Mouse (Mus musculus): ENCODE measurements around the gene Sf3b1. TPM values are rescaled to one million over a fixed set of nuclear protein-coding genes. Genes with fewer than 3 reads are reported as not detected.
A peak's percentile ranks its signal among the peaks of the same experiment; 100 is the strongest.

Gene Sf3b1
- polyA plus RNA-seq, 1 experiment: 161 TPM

DNA sequence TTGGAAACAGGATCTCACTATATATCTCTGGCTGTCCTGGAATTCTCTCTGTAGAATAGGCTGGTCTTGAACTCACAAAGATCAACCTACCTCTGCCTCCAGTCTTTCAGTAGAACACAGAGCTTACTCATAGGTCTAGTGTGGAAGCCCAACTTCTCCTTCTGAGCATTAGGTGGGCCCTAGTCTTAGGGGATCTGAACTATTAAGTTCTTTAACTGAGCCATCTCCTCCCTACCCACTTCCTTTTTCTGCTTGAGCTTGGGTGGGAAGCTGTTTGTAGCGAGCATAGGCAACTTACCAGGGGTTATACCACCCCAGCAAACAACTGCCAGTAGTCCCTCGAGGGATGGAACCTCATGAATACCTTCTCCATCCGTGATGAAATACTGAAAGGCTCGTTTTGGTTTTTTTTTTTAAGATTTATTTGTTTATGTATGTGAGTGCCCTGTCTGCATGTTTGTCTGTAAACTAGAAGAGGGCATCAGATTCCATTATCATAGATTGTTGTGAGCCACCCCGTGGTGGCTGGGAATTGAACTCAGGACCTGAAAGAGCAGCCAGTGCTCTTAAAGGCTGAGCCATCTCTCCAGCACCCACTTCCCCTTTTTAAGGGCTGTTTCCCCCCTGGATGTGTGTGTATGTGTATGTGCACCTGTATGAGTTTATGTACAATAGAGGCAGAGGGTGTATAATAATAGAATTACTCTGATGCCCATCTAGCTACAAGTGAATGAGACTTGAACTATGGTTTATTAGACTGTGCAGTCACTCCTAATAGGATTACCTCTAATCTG, 28.2 kb upstream of the Sf3b1 start:
- WGBS: 86% methylated on average over 5 of the region's 5 CpGs
- peaks cover 4% of the 10 kb centered on the region; the same call in 1 of the 2 replicates for H3K4me1 ChIP-seq (ENCODE audit: control insufficient read depth, insufficient read depth, low read length)
- no peak overlapping the region for H3K27ac ChIP-seq (ENCODE audit: insufficient read depth, low read length)
- TF ChIP-seq POLR2A (IDR thresholded peaks at IDR 0.05; ENCODE audit: borderline replicate concordance, insufficient read depth, low read length): no peak
- no peak overlapping the region for H3K4me3 ChIP-seq (replicated peaks; ENCODE audit: insufficient read depth, low read depth, low read length)
- no peak for DNase-seq
- H3K27me3 ChIP-seq (ENCODE audit: control insufficient read depth, insufficient read depth, low read length): no peaks in the 10 kb centered on the region; the same call in 1 of the 2 replicates

- Histone ChIP-seq H3K27ac (ENCODE audit: insufficient read depth, low read length) (no peak overlapping the region), H3K4me3 (replicated peaks; ENCODE audit: insufficient read depth, low read depth, low read length) (peak overlapping the region; percentile 34), H3K27me3 (ENCODE audit: control insufficient read depth, insufficient read depth, low read length) (no peaks in the 10 kb centered on the region; the same call in 1 of the 2 replicates), H3K4me1 (ENCODE audit: control insufficient read depth, insufficient read depth, low read length) (peaks cover 4% of the 10 kb centered on the region; the same call in 1 of the 2 replicates)
- peak in 1 of 2 experiments; percentile 13 for DNase-seq
- TF ChIP-seq POLR2A (IDR thresholded peaks at IDR 0.05; ENCODE audit: borderline replicate concordance, insufficient read depth, low read length): no peak
- 71% methylated on average over 4 of the region's 4 CpGs for WGBS
Measured at GRCm38 (mm10) chr1:55053596-55053995, 26.3 kb upstream of the Sf3b1 start.

- H3K4me1 ChIP-seq (ENCODE audit: control insufficient read depth, insufficient read depth, low read length): peaks cover 4% of the 10 kb centered on the region; the same call in 1 of the 2 replicates
- no peak for TF ChIP-seq POLR2A (IDR thresholded peaks at IDR 0.05; ENCODE audit: borderline replicate concordance, insufficient read depth, low read length)
- under 1% methylated on average over 42 of the region's 42 CpGs for WGBS
- peak overlapping the region; percentile 59 for H3K4me3 ChIP-seq (replicated peaks; ENCODE audit: insufficient read depth, low read depth, low read length)
- DNase-seq: no peak
- H3K27me3 ChIP-seq (ENCODE audit: control insufficient read depth, insufficient read depth, low read length): no peaks in the 10 kb centered on the region
- peak overlapping the region; percentile 58 for H3K27ac ChIP-seq (ENCODE audit: insufficient read depth, low read length)
Measured at GRCm38 (mm10) chr1:55053005-55053404, 25.7 kb upstream of the Sf3b1 start.

- WGBS: under 1% methylated on average over 46 of the region's 46 CpGs
- H3K4me1 ChIP-seq (ENCODE audit: control insufficient read depth, insufficient read depth, low read length): peaks cover 4% of the 10 kb centered on the region; the same call in 1 of the 2 replicates
- peak; percentile 100 for DNase-seq
- TF ChIP-seq CTCF (IDR thresholded peaks at IDR 0.05; ENCODE audit: borderline replicate concordance, insufficient read depth, low read depth, low read length): no peak
- peak; percentile 69; the same call in 1 of the 2 replicates for TF ChIP-seq POLR2A (IDR thresholded peaks at IDR 0.05; ENCODE audit: borderline replicate concordance, insufficient read depth, low read length)
- H3K4me3 ChIP-seq (replicated peaks; ENCODE audit: insufficient read depth, low read depth, low read length): peak within 1 kb of the TSS; percentile 69
- H3K27ac ChIP-seq (ENCODE audit: insufficient read depth, low read length): peak within 1 kb of the TSS; percentile 97
- no peaks in the 10 kb centered on the region for H3K27me3 ChIP-seq (ENCODE audit: control insufficient read depth, insufficient read depth, low read length)
Measured at GRCm38 (mm10) chr1:55052355-55052953, 25.2 kb upstream of the Sf3b1 start, which contains the start of gene Coq10b. Gene Coq10b, plus strand, starts transcription at chr1:55052770.

- Histone ChIP-seq H3K4me3 (replicated peaks; ENCODE audit: insufficient read depth, low read depth, low read length) (peak overlapping the region; percentile 69), H3K27me3 (ENCODE audit: control insufficient read depth, insufficient read depth, low read length) (no peaks in the 10 kb centered on the region), H3K4me1 (ENCODE audit: control insufficient read depth, insufficient read depth, low read length) (peaks cover 4% of the 10 kb centered on the region; the same call in 1 of the 2 replicates), H3K27ac (ENCODE audit: insufficient read depth, low read length) (peak overlapping the region; percentile 97; the same call in 1 of the 2 replicates)
- peak in 1 of 2 experiments; percentile 15 for DNase-seq
- no peak for TF ChIP-seq CTCF (IDR thresholded peaks at IDR 0.05; ENCODE audit: borderline replicate concordance, insufficient read depth, low read depth, low read length)
- TF ChIP-seq POLR2A (IDR thresholded peaks at IDR 0.05; ENCODE audit: borderline replicate concordance, insufficient read depth, low read length): no peak
- 77% methylated on average over 3 of the region's 3 CpGs for WGBS
Measured at GRCm38 (mm10) chr1:55051671-55052070, 24.4 kb upstream of the Sf3b1 start.

DNA sequence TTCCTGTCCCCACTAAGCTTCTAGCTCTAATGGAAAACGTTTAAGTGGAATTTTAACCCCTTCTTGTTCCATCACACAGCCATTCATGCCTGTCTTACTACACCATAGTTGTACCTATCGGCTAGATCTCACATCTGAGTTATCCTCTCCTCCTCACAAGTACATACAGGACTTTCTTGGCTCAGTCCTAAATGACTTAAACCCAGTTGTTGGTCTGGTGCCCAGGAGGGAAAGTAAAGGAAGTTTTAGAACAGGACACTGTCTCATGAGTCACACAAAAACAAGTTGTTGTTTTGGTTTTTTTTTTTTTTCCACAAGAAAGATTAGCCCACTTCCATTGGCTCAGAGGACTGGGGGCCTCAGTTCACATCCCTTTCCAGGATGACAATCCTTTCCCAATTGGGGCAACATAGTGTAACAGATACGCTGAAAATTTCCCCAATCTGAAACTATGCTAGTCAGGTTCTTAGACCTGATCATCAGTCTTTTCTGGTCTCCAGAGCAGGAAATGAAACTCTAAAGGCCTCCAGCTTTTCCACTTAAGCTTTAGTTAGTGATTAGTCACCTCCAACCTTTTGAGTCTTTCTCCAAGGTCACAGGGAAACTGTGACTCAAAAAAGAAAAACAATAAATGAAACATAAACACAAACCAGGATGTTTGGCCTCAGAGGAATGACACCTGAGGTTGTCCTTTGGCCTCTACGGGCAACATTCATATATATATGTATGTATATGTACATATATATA, 21.7 kb upstream of the Sf3b1 start:
- TF ChIP-seq POLR2A (IDR thresholded peaks at IDR 0.05; ENCODE audit: borderline replicate concordance, insufficient read depth, low read length): no peak
- no peak for TF ChIP-seq CTCF (IDR thresholded peaks at IDR 0.05; ENCODE audit: borderline replicate concordance, insufficient read depth, low read depth, low read length)
- Histone ChIP-seq H3K27me3 (ENCODE audit: control insufficient read depth, insufficient read depth, low read length) (no peaks in the 10 kb centered on the region), H3K27ac (ENCODE audit: insufficient read depth, low read length) (no peak overlapping the region), H3K4me1 (ENCODE audit: control insufficient read depth, insufficient read depth, low read length) (peaks cover 4% of the 10 kb centered on the region; the same call in 1 of the 2 replicates), H3K4me3 (replicated peaks; ENCODE audit: insufficient read depth, low read depth, low read length) (no peak overlapping the region)
- DNase-seq: no peak
- 70% methylated on average over 4 of the region's 4 CpGs for WGBS

GRCm38 (mm10) chr1:55043164-55043563, 15.9 kb upstream of the Sf3b1 start:
- H3K27ac ChIP-seq (ENCODE audit: insufficient read depth, low read length): no peak overlapping the region
- H3K27me3 ChIP-seq (ENCODE audit: control insufficient read depth, insufficient read depth, low read length): no peaks in the 10 kb centered on the region
- WGBS: 76% methylated on average over 3 of the region's 3 CpGs
- H3K4me3 ChIP-seq (replicated peaks; ENCODE audit: insufficient read depth, low read depth, low read length): no peak overlapping the region
- DNase-seq: no peak
- TF ChIP-seq POLR2A (IDR thresholded peaks at IDR 0.05; ENCODE audit: borderline replicate concordance, insufficient read depth, low read length) (no peak), CTCF (IDR thresholded peaks at IDR 0.05; ENCODE audit: borderline replicate concordance, insufficient read depth, low read depth, low read length) (no peak)
- no peaks in the 10 kb centered on the region for H3K4me1 ChIP-seq (ENCODE audit: control insufficient read depth, insufficient read depth, low read length)

All from cerebellum, adult 2 months (tissue).